Comparison of ENCODE assay signal across 10 mouse cellular contexts in the genomic region with DNA sequence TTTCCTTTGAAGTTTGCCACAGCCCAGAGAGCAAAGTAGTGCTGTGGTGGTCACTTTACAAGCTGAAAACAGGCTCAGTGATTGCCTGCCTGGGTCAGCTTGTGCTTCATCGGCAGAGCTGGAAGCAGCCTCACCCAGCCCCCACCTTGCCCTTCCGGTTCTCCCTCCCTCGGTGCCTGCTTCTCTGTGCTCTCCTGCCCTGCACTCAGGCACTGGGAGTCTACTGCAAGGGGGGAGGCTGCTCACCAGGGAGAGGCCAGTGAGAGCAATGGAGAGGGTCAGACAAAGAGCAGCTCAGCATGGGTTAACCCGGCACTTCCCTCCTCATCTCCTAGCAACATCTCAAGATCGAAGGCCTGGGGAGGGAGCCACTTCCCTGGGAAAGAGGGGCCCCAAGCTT. TPM values are rescaled to one million over a fixed set of nuclear protein-coding genes. Genes with fewer than 3 reads are reported as not detected.
DNase-seq lines count a peak whose midpoint lies in the region; ATAC-seq and TF ChIP-seq lines count a peak whose summit lies in the region.
"Had no signal": no experiment of that assay in that cellular context is flagged by ENCODE, and none has a peak within 500 bp of the region (broad histone marks: within the 10 kb centered on the region; RNA-seq: fewer than 3 reads in every experiment).

No protein-coding gene starts in this region.

- H3K27me3 ChIP-seq in kidney, embryonic 14.5 days (ENCODE audit: control insufficient read depth, insufficient read depth, low read length) = no peaks in the 10 kb centered on the region; the same call in 1 of the 2 replicates
- no peaks in the 10 kb centered on the region for H3K27me3 ChIP-seq in intestine, embryonic 15.5 days (replicated peaks)
- H3K27me3 ChIP-seq in midbrain, embryonic 16.5 days (ENCODE audit: control insufficient read depth, insufficient read depth, low read depth, low read length) = no peaks in the 10 kb centered on the region; the same call in 1 of the 2 replicates

- peak overlapping the region; percentile 14; the same call in 1 of the 2 replicates for H3K9ac ChIP-seq in kidney, embryonic 14.5 days (ENCODE audit: low read depth, low read length)
- no peak overlapping the region for H3K9ac ChIP-seq in intestine, embryonic 15.5 days
- no peak overlapping the region for H3K9ac ChIP-seq in midbrain, embryonic 16.5 days (ENCODE audit: low read depth, low read length)

- DNase-seq in kidney, adult 9 months = no peak
- DNase-seq in brain, embryonic 14.5 days (ENCODE audit: low read depth) = peak; percentile 44
- DNase-seq in ovary, postnatal 36 days (ENCODE audit: low spot score) = no peak
- no peak for DNase-seq in layer of hippocampus, adult 8-10 months (ENCODE audit: low spot score in 2 of 2)
- no peak for DNase-seq in right cerebral cortex, adult 18-20 months

- no peaks in the 10 kb centered on the region for H3K9me3 ChIP-seq in kidney, embryonic 14.5 days (ENCODE audit: control insufficient read depth, low read length)
- no peaks in the 10 kb centered on the region for H3K9me3 ChIP-seq in intestine, embryonic 15.5 days
- H3K9me3 ChIP-seq in midbrain, embryonic 16.5 days (replicated peaks; ENCODE audit: control insufficient read depth, low read length, poor library complexity, severe bottlenecking) = no peaks in the 10 kb centered on the region

- peak; percentile 5; the same call in 1 of the 2 replicates for ATAC-seq in kidney, embryonic 14.5 days (ENCODE audit: low FRiP score, low TSS enrichment)
- ATAC-seq in intestine, embryonic 15.5 days = peak; percentile 16; the same call in 1 of the 2 replicates
- no peak; the same call in 1 of the 2 replicates for ATAC-seq in midbrain, embryonic 16.5 days

- peak overlapping the region; percentile 25 for H3K4me2 ChIP-seq in kidney, embryonic 14.5 days (replicated peaks; ENCODE audit: low read depth, low read length)
- peak overlapping the region; percentile 51 for H3K4me2 ChIP-seq in intestine, embryonic 15.5 days (replicated peaks)
- H3K4me2 ChIP-seq in midbrain, embryonic 16.5 days (ENCODE audit: low read length) = peak overlapping the region; percentile 25; the same call in 1 of the 2 replicates

- no peak for TF ChIP-seq CTCF in brain, embryonic 14.5 days (IDR thresholded peaks at IDR 0.05; ENCODE audit: borderline replicate concordance, extremely low read depth, insufficient read depth, insufficient read length)

- TF ChIP-seq POLR2A in brain, embryonic 14.5 days (IDR thresholded peaks at IDR 0.05; ENCODE audit: borderline replicate concordance, extremely low read depth, insufficient read depth, insufficient read length, poor library complexity, severe bottlenecking) = no peak

- H3K4me1 ChIP-seq in kidney, embryonic 14.5 days (ENCODE audit: control insufficient read depth, insufficient read depth, low read length) = peaks cover 19% of the 10 kb centered on the region
- H3K4me1 ChIP-seq in intestine, embryonic 15.5 days (replicated peaks) = peaks cover 47% of the 10 kb centered on the region
- H3K4me1 ChIP-seq in midbrain, embryonic 16.5 days (ENCODE audit: control insufficient read depth, insufficient read depth, low read length) = peaks cover 24% of the 10 kb centered on the region

- H3K4me3 ChIP-seq in kidney, embryonic 14.5 days (ENCODE audit: low read length) = no peak overlapping the region
- no peak overlapping the region for H3K4me3 ChIP-seq in intestine, embryonic 15.5 days (replicated peaks)
- H3K4me3 ChIP-seq in midbrain, embryonic 16.5 days (ENCODE audit: low read depth, low read length) = no peak overlapping the region
- H3K4me3 ChIP-seq: erythroblast, embryonic 14.5 days had no signal

- 1% methylated on average over 5 of the region's 5 CpGs for WGBS in kidney, embryonic 14.5 days
- 3% methylated on average over 5 of the region's 5 CpGs for WGBS in intestine, embryonic 15.5 days
- 4% methylated on average over 5 of the region's 5 CpGs for WGBS in midbrain, embryonic 16.5 days

- peak overlapping the region; percentile 44 for H3K27ac ChIP-seq in kidney, embryonic 14.5 days (ENCODE audit: low read depth, low read length)
- no peak overlapping the region for H3K27ac ChIP-seq in intestine, embryonic 15.5 days
- no peak overlapping the region for H3K27ac ChIP-seq in midbrain, embryonic 16.5 days (ENCODE audit: low read length)

- H3K36me3 ChIP-seq in kidney, embryonic 14.5 days (ENCODE audit: control insufficient read depth, insufficient read depth, low read length) = no peaks in the 10 kb centered on the region
- no peaks in the 10 kb centered on the region for H3K36me3 ChIP-seq in intestine, embryonic 15.5 days
- H3K36me3 ChIP-seq in midbrain, embryonic 16.5 days (ENCODE audit: control insufficient read depth, insufficient read depth, low read length) = no peaks in the 10 kb centered on the region

RNA-seq across cellular contexts. Expression of a gene that starts 2.2 kb away (rescaled TPM):
- polyA plus RNA-seq in kidney, embryonic 14.5 days (2014; fragmentation: Nextera tagmentation; extraction: Ambion mirVana) = 0.12 TPM in 1 of 2 replicates, not detected in the other
- 0.47 and 0.78 TPM in 2 replicates for polyA plus RNA-seq in brain, embryonic 14.5 days (2012; rRNA removed)
- 0.27 and 0.29 TPM in 2 replicates for polyA plus RNA-seq in intestine, embryonic 15.5 days (2015; fragmentation: Nextera tagmentation; extraction: Ambion mirVana)
- 1.3 and 2.0 TPM in 2 replicates for polyA plus RNA-seq in midbrain, embryonic 16.5 days (2015; fragmentation: Nextera tagmentation; extraction: Ambion mirVana)
- total RNA-seq in layer of hippocampus, adult 8-10 months (2022) = 1 to 10 TPM in 3 of 4 experiments, under 1 TPM in 1; 0.91 to 1.6 (median 1.4) TPM
- polyA plus RNA-seq: spleen, adult 2 months had no signal

RNA-seq across cellular contexts. Expression of a gene that starts 2.9 kb away (rescaled TPM):
- polyA plus RNA-seq in kidney, embryonic 14.5 days (2014; fragmentation: Nextera tagmentation; extraction: Ambion mirVana) = 0.27 and 0.37 TPM in 2 replicates
- polyA plus RNA-seq in brain, embryonic 14.5 days (2012; rRNA removed) = 1.4 and 1.8 TPM in 2 replicates
- 0.60 and 0.80 TPM in 2 replicates for polyA plus RNA-seq in intestine, embryonic 15.5 days (2015; fragmentation: Nextera tagmentation; extraction: Ambion mirVana)
- 3.0 and 3.5 TPM in 2 replicates for polyA plus RNA-seq in midbrain, embryonic 16.5 days (2015; fragmentation: Nextera tagmentation; extraction: Ambion mirVana)
- total RNA-seq in layer of hippocampus, adult 8-10 months (2022) = 1 to 10 TPM; 1.2 to 1.9 (median 1.6) TPM
- polyA plus RNA-seq: erythroblast, embryonic 14.5 days had no signal

RNA-seq across cellular contexts. Expression of a gene that starts 24.2 kb away (rescaled TPM):
- 4.3 and 6.6 TPM in 2 replicates for polyA plus RNA-seq in kidney, embryonic 14.5 days (2014; fragmentation: Nextera tagmentation; extraction: Ambion mirVana)
- 27.5 and 38.6 TPM in 2 replicates for polyA plus RNA-seq in brain, embryonic 14.5 days (2012; rRNA removed)
- polyA plus RNA-seq in intestine, embryonic 15.5 days (2015; fragmentation: Nextera tagmentation; extraction: Ambion mirVana) = 25.0 and 29.4 TPM in 2 replicates
- 43.7 and 49.5 TPM in 2 replicates for polyA plus RNA-seq in midbrain, embryonic 16.5 days (2015; fragmentation: Nextera tagmentation; extraction: Ambion mirVana)
- total RNA-seq in layer of hippocampus, adult 8-10 months (2022) = 100 to 1,000 TPM in 2 of 4 experiments, 10 to 100 TPM in 2; 80.6 to 117 (median 97.4) TPM
- polyA plus RNA-seq: erythroblast, embryonic 14.5 days had no signal

RNA-seq across cellular contexts. Expression of a gene that starts 27.9 kb away (rescaled TPM):
- 49.1 and 51.1 TPM in 2 replicates for polyA plus RNA-seq in kidney, embryonic 14.5 days (2014; fragmentation: Nextera tagmentation; extraction: Ambion mirVana)
- 75.1 and 103 TPM in 2 replicates for polyA plus RNA-seq in brain, embryonic 14.5 days (2012; rRNA removed)
- polyA plus RNA-seq in intestine, embryonic 15.5 days (2015; fragmentation: Nextera tagmentation; extraction: Ambion mirVana) = 52.7 and 54.0 TPM in 2 replicates
- polyA plus RNA-seq in midbrain, embryonic 16.5 days (2015; fragmentation: Nextera tagmentation; extraction: Ambion mirVana) = 60.7 and 62.7 TPM in 2 replicates
- total RNA-seq in layer of hippocampus, adult 8-10 months (2022) = 10 to 100 TPM; 42.9 to 47.0 (median 45.1) TPM

RNA-seq across cellular contexts. Expression of a gene that starts 50.3 kb away (rescaled TPM):
- 57.9 and 81.4 TPM in 2 replicates for polyA plus RNA-seq in kidney, embryonic 14.5 days (2014; fragmentation: Nextera tagmentation; extraction: Ambion mirVana)
- polyA plus RNA-seq in brain, embryonic 14.5 days (2012; rRNA removed) = 309 and 395 TPM in 2 replicates
- 72.7 and 82.6 TPM in 2 replicates for polyA plus RNA-seq in intestine, embryonic 15.5 days (2015; fragmentation: Nextera tagmentation; extraction: Ambion mirVana)
- polyA plus RNA-seq in midbrain, embryonic 16.5 days (2015; fragmentation: Nextera tagmentation; extraction: Ambion mirVana) = 145 and 151 TPM in 2 replicates
- 100 to 1,000 TPM; 194 to 222 (median 203) TPM for total RNA-seq in layer of hippocampus, adult 8-10 months (2022)
